Mouse (Mus musculus) lung, adult 2 months (tissue): Measurements from ENCODE around the gene Spop.

Source experiments
- CTCF ChIP-seq: fragments of 200-500 bp; IDR thresholded peaks from 2 replicates; pipeline ENCODE4 v1.5.1; 2011; ENCODE audit warnings: mild to moderate bottlenecking, low read length, control low read depth; ENCODE audit not compliant: insufficient read depth
- POLR2A ChIP-seq: fragments of 200-500 bp; IDR thresholded peaks from 2 replicates; pipeline ENCODE4 v1.6.1; 2011; ENCODE audit warnings: low read depth, mild to moderate bottlenecking, control low read depth, low read length, borderline replicate concordance; ENCODE audit errors: extremely low read depth

DNA sequence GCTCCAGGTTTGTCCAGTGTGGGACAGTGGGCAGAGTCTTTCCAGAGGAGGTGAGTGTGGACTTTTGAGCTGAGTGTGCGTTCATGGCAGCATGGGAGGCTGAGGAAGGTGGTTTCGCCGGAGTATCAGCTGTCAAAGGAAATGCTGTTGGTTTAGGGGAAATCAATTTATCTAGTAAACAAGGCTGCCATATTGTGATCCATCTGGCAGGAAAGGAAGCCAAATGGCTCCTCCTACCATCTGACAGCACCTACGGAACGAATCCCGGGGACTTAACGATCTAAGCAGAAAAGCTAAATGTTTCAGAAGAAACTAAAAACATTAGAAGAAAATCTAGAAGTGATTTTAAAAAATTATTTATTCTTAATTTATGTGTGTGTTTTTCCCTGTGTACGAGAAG, 113.4 kb downstream of the Spop start:
- TF ChIP-seq CTCF (no peak), POLR2A (no peak)
